Mouse (Mus musculus) lung, postnatal 0 days (tissue): ENCODE measurements around the gene Ust.

Experiments
- CTCF ChIP-seq: IDR thresholded peaks from 2 replicates; pipeline ENCODE4 v1.5.1; 2016; ENCODE audit warnings: antibody characterized with exemption, mild to moderate bottlenecking
- EP300 ChIP-seq: IDR thresholded peaks from 2 replicates; pipeline ENCODE4 v1.6.1; 2016; ENCODE audit warnings: antibody characterized with exemption, mild to moderate bottlenecking, control low read depth

DNA sequence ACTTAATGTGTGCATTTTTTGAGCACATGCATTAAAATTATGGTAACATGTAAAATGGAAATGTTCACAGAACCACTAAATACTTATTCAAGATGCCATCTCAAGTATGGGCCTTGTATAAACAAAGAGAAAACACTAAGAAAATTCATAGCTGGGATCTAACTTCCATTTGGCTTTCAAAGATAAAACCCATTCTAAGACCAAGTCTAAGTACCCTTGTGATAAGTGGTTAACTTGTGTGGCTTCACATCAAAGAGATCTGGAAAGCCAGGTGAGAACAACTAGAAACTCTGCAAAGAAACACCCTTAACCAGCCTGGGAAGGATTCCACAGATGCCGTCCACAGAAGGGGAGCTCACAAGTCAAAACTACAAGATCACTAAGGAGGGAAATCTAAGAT is 53.4 kb downstream of the Ust start:
- TF ChIP-seq EP300: peak; percentile 68
- TF ChIP-seq CTCF: no peak
